Mouse (Mus musculus) bone marrow, adult 2 months (tissue): ENCODE data around the gene Stat3.

Experiments
- CTCF ChIP-seq: fragments of 200-500 bp; IDR thresholded peaks from 2 replicates; pipeline ENCODE4 v1.5.1; 2011; ENCODE audit warnings: low read length, control low read depth; ENCODE audit not compliant: control insufficient read depth, insufficient read depth
- POLR2A ChIP-seq: fragments of 200-500 bp; IDR thresholded peaks from 2 replicates; pipeline ENCODE4 v1.6.1; 2011; ENCODE audit warnings: low read depth, mild to moderate bottlenecking, control low read depth, low read length, borderline replicate concordance; ENCODE audit not compliant: control insufficient read depth

DNA sequence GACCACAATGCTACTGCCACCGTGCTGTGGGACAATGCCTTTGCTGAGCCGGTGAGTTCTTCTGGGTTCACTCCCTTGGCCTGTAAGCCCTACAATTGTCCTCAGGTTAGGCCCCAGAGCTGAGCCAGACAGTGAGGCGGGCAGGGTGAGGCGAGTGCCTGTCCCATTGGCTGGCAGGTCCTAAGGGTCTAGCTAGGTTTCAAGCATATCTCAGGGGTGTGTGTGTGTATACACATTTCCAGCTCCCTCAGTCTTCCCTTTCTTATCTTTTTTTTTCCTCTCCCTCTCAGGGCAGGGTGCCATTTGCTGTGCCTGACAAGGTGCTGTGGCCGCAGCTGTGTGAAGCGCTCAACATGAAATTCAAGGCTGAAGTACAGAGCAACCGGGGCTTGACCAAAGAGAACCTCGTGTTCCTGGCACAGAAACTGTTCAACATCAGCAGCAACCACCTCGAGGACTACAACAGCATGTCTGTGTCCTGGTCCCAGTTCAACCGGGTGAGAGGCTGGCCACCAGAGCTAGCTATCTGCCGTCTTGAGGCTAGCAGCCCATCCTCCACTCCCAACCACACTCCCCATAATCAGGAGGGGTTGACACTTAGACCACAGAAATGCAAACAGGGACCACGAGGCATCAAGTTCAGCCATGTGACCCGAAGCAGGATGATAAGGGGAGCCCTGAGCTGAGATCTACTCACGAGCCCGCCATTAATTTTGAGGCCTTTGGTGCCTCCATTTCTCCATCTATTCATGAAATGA, 59.8 kb downstream of the Stat3 start:
- TF ChIP-seq CTCF (no peak), POLR2A (no peak)
